Mouse (Mus musculus) midbrain, embryonic 12.5 days (tissue): ENCODE measurements at regions not wholly inside any gene's neighbourhood (a gene's known extent, or its start where the extent isn't known, plus 50 kb on each side); places are given as distances from the start of the nearest gene placed in this dataset.

Experiments
- ATAC-seq: fragments of 200-750 bp; cut with Nextera tagmentation; 2 replicates; pipeline ENCODE4 v1.8.0; 2017; ENCODE audit warnings: low read depth, moderate TSS enrichment, moderate library complexity; ENCODE audit not compliant: low FRiP score
- H3K27ac ChIP-seq: fragments of 300-500 bp; sonication (generic); replicated peaks from 2 replicates; pipeline ENCODE4 v1.5.1; 2016; ENCODE audit warnings: mild to moderate bottlenecking
- H3K27me3 ChIP-seq: fragments of 300-500 bp; sonication (generic); 2 replicates; pipeline ENCODE4 v1.6.1; 2016; ENCODE audit warnings: mild to moderate bottlenecking
- H3K36me3 ChIP-seq: fragments of 300-500 bp; sonication (generic); 2 replicates; pipeline ENCODE4 v1.6.1; 2016
- H3K4me1 ChIP-seq: fragments of 300-500 bp; sonication (generic); 2 replicates; pipeline ENCODE4 v1.6.1; 2016
- H3K4me2 ChIP-seq: fragments of 300-500 bp; sonication (generic); replicated peaks from 2 replicates; pipeline ENCODE4 v1.6.1; 2016; ENCODE audit warnings: mild to moderate bottlenecking, moderate library complexity
- H3K4me3 ChIP-seq: fragments of 300-500 bp; sonication (generic); 2 replicates; pipeline ENCODE4 v1.5.1; 2016; ENCODE audit warnings: mild to moderate bottlenecking
- H3K9ac ChIP-seq: fragments of 300-500 bp; sonication (generic); replicated peaks from 2 replicates; pipeline ENCODE4 v1.6.1; 2016; ENCODE audit warnings: mild to moderate bottlenecking, moderate library complexity
- H3K9me3 ChIP-seq: fragments of 300-500 bp; sonication (generic); 2 replicates; pipeline ENCODE4 v1.6.1; 2016; ENCODE audit warnings: mild to moderate bottlenecking
- WGBS: fragments of 180-500 bp; shearing (Covaris S2); methylation state at CpG from one replicate; pipeline ENCODE4 v1.1.7; 2016; 5-methylcytosine and 5-hydroxymethylcytosine counted together

GRCm38 (mm10) chr2:48513848-48514247 is 300.1 kb upstream of the Acvr2a start:
- Histone ChIP-seq H3K4me2 (no peak overlapping the region), H3K27ac (no peak overlapping the region), H3K9me3 (no peaks in the 10 kb centered on the region), H3K36me3 (no peaks in the 10 kb centered on the region), H3K9ac (no peak overlapping the region), H3K4me3 (no peak overlapping the region), H3K4me1 (no peaks in the 10 kb centered on the region), H3K27me3 (no peaks in the 10 kb centered on the region)
- ATAC-seq = no peak

GRCm38 (mm10) chr2:48519838-48520404 is 294.0 kb upstream of the Acvr2a start:
- no peaks in the 10 kb centered on the region for H3K36me3 ChIP-seq
- no peak overlapping the region for H3K4me2 ChIP-seq
- ATAC-seq = no peak
- WGBS = 74% methylated on average over 5 of the region's 5 CpGs
- H3K4me3 ChIP-seq = no peak overlapping the region
- H3K4me1 ChIP-seq = no peaks in the 10 kb centered on the region
- H3K9ac ChIP-seq = no peak overlapping the region
- H3K27ac ChIP-seq = no peak overlapping the region
- H3K9me3 ChIP-seq = no peaks in the 10 kb centered on the region
- no peaks in the 10 kb centered on the region for H3K27me3 ChIP-seq

GRCm38 (mm10) chr2:48520535-48520971 is 293.4 kb upstream of the Acvr2a start:
- Histone ChIP-seq H3K27ac (no peak overlapping the region), H3K4me1 (no peaks in the 10 kb centered on the region), H3K9me3 (no peaks in the 10 kb centered on the region), H3K4me2 (no peak overlapping the region), H3K4me3 (no peak overlapping the region), H3K9ac (no peak overlapping the region), H3K36me3 (no peaks in the 10 kb centered on the region), H3K27me3 (no peaks in the 10 kb centered on the region)
- no peak for ATAC-seq
- 81% methylated on average over 2 of the region's 2 CpGs for WGBS

- no peaks in the 10 kb centered on the region for H3K27me3 ChIP-seq
- H3K9me3 ChIP-seq = no peaks in the 10 kb centered on the region
- no peaks in the 10 kb centered on the region for H3K36me3 ChIP-seq
- H3K4me1 ChIP-seq = peaks cover 15% of the 10 kb centered on the region
- no peak overlapping the region for H3K4me2 ChIP-seq
- no peak overlapping the region for H3K27ac ChIP-seq
- WGBS = 79% methylated on average over 2 of the region's 2 CpGs
- H3K9ac ChIP-seq = no peak overlapping the region
- ATAC-seq = no peak
- no peak overlapping the region for H3K4me3 ChIP-seq
These were observed 278.5 kb upstream of the Acvr2a start for GRCm38 (mm10) chr2:48535453-48535852.

GRCm38 (mm10) chr2:48536930-48537329 is 277.0 kb upstream of the Acvr2a start:
- WGBS = 79% methylated on average over 4 of the region's 4 CpGs
- no peak overlapping the region for H3K4me3 ChIP-seq
- no peaks in the 10 kb centered on the region for H3K36me3 ChIP-seq
- no peak for ATAC-seq
- H3K9me3 ChIP-seq = no peaks in the 10 kb centered on the region
- no peak overlapping the region for H3K4me2 ChIP-seq
- no peak overlapping the region for H3K9ac ChIP-seq
- no peak overlapping the region for H3K27ac ChIP-seq
- H3K27me3 ChIP-seq = no peaks in the 10 kb centered on the region
- peaks cover 15% of the 10 kb centered on the region for H3K4me1 ChIP-seq

- Histone ChIP-seq H3K27me3 (no peaks in the 10 kb centered on the region), H3K4me2 (peak overlapping the region; percentile 40), H3K9me3 (no peaks in the 10 kb centered on the region), H3K4me1 (peaks cover 15% of the 10 kb centered on the region), H3K27ac (peak overlapping the region; percentile 77), H3K36me3 (no peaks in the 10 kb centered on the region), H3K9ac (no peak overlapping the region), H3K4me3 (peak overlapping the region; percentile 19)
- peak; percentile 94 for ATAC-seq
- 10% methylated on average over 13 of the region's 13 CpGs for WGBS
These were observed 275.1 kb upstream of the Acvr2a start for GRCm38 (mm10) chr2:48538668-48539341.

- no peaks in the 10 kb centered on the region for H3K36me3 ChIP-seq
- H3K4me2 ChIP-seq = peak overlapping the region; percentile 40
- H3K4me1 ChIP-seq = peaks cover 15% of the 10 kb centered on the region
- peak; percentile 1; the same call in 1 of the 2 replicates for ATAC-seq
- peak overlapping the region; percentile 77 for H3K27ac ChIP-seq
- no peak overlapping the region for H3K9ac ChIP-seq
- no peaks in the 10 kb centered on the region for H3K27me3 ChIP-seq
- H3K4me3 ChIP-seq = no peak overlapping the region
- H3K9me3 ChIP-seq = no peaks in the 10 kb centered on the region
- WGBS = 60% methylated on average over 4 of the region's 4 CpGs
These were observed 274.3 kb upstream of the Acvr2a start for GRCm38 (mm10) chr2:48539465-48540055.

GRCm38 (mm10) chr2:48544377-48544776 is 269.5 kb upstream of the Acvr2a start:
- no peaks in the 10 kb centered on the region for H3K36me3 ChIP-seq
- no peaks in the 10 kb centered on the region for H3K9me3 ChIP-seq
- no peak overlapping the region for H3K4me2 ChIP-seq
- no peak overlapping the region for H3K9ac ChIP-seq
- H3K27me3 ChIP-seq = no peaks in the 10 kb centered on the region
- no peak overlapping the region for H3K27ac ChIP-seq
- H3K4me1 ChIP-seq = peaks cover 4% of the 10 kb centered on the region; the same call in 1 of the 2 replicates
- WGBS = 87% methylated on average over 4 of the region's 4 CpGs
- ATAC-seq = no peak
- no peak overlapping the region for H3K4me3 ChIP-seq

GRCm38 (mm10) chr2:48545072-48545471 is 268.8 kb upstream of the Acvr2a start:
- WGBS = 84% methylated on average over 4 of the region's 4 CpGs
- Histone ChIP-seq H3K27ac (no peak overlapping the region), H3K9me3 (no peaks in the 10 kb centered on the region), H3K4me3 (no peak overlapping the region), H3K4me1 (no peaks in the 10 kb centered on the region), H3K27me3 (no peaks in the 10 kb centered on the region), H3K4me2 (no peak overlapping the region), H3K36me3 (no peaks in the 10 kb centered on the region), H3K9ac (no peak overlapping the region)
- ATAC-seq = no peak

- Histone ChIP-seq H3K27me3 (no peaks in the 10 kb centered on the region), H3K9me3 (no peaks in the 10 kb centered on the region), H3K27ac (no peak overlapping the region), H3K4me2 (no peak overlapping the region), H3K4me3 (no peak overlapping the region), H3K4me1 (no peaks in the 10 kb centered on the region), H3K36me3 (no peaks in the 10 kb centered on the region), H3K9ac (no peak overlapping the region)
- no peak for ATAC-seq
- WGBS = 70% methylated on average over 4 of the region's 4 CpGs
These were observed 268.2 kb upstream of the Acvr2a start for GRCm38 (mm10) chr2:48545679-48546078.

GRCm38 (mm10) chr2:48546194-48546593 is 267.7 kb upstream of the Acvr2a start:
- H3K9ac ChIP-seq = no peak overlapping the region
- no peaks in the 10 kb centered on the region for H3K9me3 ChIP-seq
- H3K27ac ChIP-seq = no peak overlapping the region
- H3K4me3 ChIP-seq = no peak overlapping the region
- no peak for ATAC-seq
- no peaks in the 10 kb centered on the region for H3K4me1 ChIP-seq
- no peaks in the 10 kb centered on the region for H3K36me3 ChIP-seq
- WGBS = 94% methylated on average over 4 of the region's 4 CpGs
- H3K4me2 ChIP-seq = no peak overlapping the region
- H3K27me3 ChIP-seq = no peaks in the 10 kb centered on the region

GRCm38 (mm10) chr2:48556600-48556999 is 257.3 kb upstream of the Acvr2a start:
- H3K9ac ChIP-seq = no peak overlapping the region
- H3K4me1 ChIP-seq = no peaks in the 10 kb centered on the region
- H3K4me3 ChIP-seq = no peak overlapping the region
- H3K27ac ChIP-seq = no peak overlapping the region
- H3K36me3 ChIP-seq = no peaks in the 10 kb centered on the region
- H3K27me3 ChIP-seq = no peaks in the 10 kb centered on the region
- 73% methylated on average over 3 of the region's 3 CpGs for WGBS
- ATAC-seq = no peak
- H3K4me2 ChIP-seq = no peak overlapping the region
- no peaks in the 10 kb centered on the region for H3K9me3 ChIP-seq
